Mouse (Mus musculus) neutrophil, adult 5-6 weeks (primary cell): ENCODE results near the gene Nr2c2. TPM values are rescaled to one million over a fixed set of nuclear protein-coding genes. Genes with fewer than 3 reads are reported as not detected.

Experiments
- ATAC-seq: fragments of 151-379, 151-347 bp; 2 replicates; pipeline ENCODE4 v1.8.0; 2017; ENCODE audit warnings: mild to moderate bottlenecking, moderate TSS enrichment; ENCODE audit not compliant: insufficient number of reproducible peaks, poor library complexity, low FRiP score, severe bottlenecking; ENCODE audit errors: extremely low read depth
- total RNA-seq: library from RNA; stranded (forward); fragments of 200-1000 nt; gene quantifications from 2 replicates; pipeline ENCODE4 v1.2.3, GENCODE M21; 2017

Nr2c2 gene
- total RNA-seq, 1 experiment from 2014 or later, result 77.7 TPM

- no peak for ATAC-seq
Measured at GRCm38 (mm10) chr6:92221604-92222003, 130.4 kb downstream of the Nr2c2 start.

DNA sequence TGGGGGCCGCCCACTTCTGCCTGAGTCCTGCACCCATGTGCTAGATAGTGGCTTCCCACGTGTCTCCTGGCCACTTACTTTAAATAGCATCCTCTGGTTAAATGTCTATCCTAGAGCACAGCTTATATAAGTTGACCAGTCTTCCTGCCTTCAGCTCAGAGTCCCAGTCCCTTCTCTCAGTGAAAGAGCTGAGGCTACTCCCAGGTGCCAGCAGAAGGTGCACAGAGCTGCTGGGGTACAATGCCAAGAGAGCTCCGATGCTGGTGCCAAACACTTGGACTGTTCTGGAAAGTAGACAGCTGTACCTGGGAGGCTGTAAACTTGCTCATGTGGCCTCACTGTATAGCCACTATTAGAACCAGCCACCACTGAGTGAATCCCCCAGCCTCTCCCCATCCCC is 130.8 kb downstream of the Nr2c2 start:
- ATAC-seq, result no peak

Other genes with a start within 250 kb of the Nr2c2 start
- gene Ccdc174, start 213.3 kb upstream of the Nr2c2 start, total RNA-seq, result 74.0 and 86.0 TPM in 2 replicates
- 4.7 and 4.9 TPM in 2 replicates for gene 4930590J08Rik, start 188.6 kb upstream of the Nr2c2 start, total RNA-seq
- gene Fgd5, start 112.5 kb upstream of the Nr2c2 start, total RNA-seq, result 0.25 TPM in 1 of 2 replicates, not detected in the other
- gene Mrps25, start 92.6 kb downstream of the Nr2c2 start, total RNA-seq, result 19.2 and 19.3 TPM in 2 replicates
- gene Rbsn, start 123.5 kb downstream of the Nr2c2 start, total RNA-seq, result 24.3 and 29.8 TPM in 2 replicates
- not detected in 2 replicates for gene Trh, start 153.3 kb downstream of the Nr2c2 start, total RNA-seq